Mouse (Mus musculus) stomach, postnatal 0 days (tissue): ENCODE results near the gene Cdc42bpg. TPM values are rescaled to one million over a fixed set of nuclear protein-coding genes. Genes with fewer than 3 reads are reported as not detected.

ENCODE experiments used
- ATAC-seq: fragments of 200-750 bp; cut with Nextera tagmentation; 2 replicates; pipeline ENCODE4 v1.8.0; 2017; ENCODE audit not compliant: low FRiP score, low TSS enrichment
- DNase-seq: peaks from one replicate; pipeline ENCODE4 v3.0.0-alpha.2; 2016; ENCODE audit warnings: low spot score
- H3K27ac ChIP-seq: fragments of 300-500 bp; sonication (generic); replicated peaks from 2 replicates; pipeline ENCODE4 v1.5.1; 2014; ENCODE audit warnings: mild to moderate bottlenecking, control low read depth
- H3K27me3 ChIP-seq: fragments of 300-500 bp; sonication (generic); 2 replicates; pipeline ENCODE4 v1.6.1; 2014; ENCODE audit warnings: low read length; ENCODE audit not compliant: control insufficient read depth, insufficient read depth
- H3K36me3 ChIP-seq: fragments of 300-500 bp; sonication (generic); 2 replicates; pipeline ENCODE4 v1.6.1; 2014; ENCODE audit warnings: low read length, mixed read lengths; ENCODE audit not compliant: control insufficient read depth, insufficient read depth
- H3K4me1 ChIP-seq: fragments of 300-500 bp; sonication (generic); replicated peaks from 2 replicates; pipeline ENCODE4 v1.6.1; 2014; ENCODE audit warnings: antibody characterized with exemption; ENCODE audit not compliant: control insufficient read depth, insufficient read depth
- H3K4me2 ChIP-seq: fragments of 300-500 bp; sonication (generic); replicated peaks from 2 replicates; pipeline ENCODE4 v1.6.1; 2014; ENCODE audit warnings: low read depth, mild to moderate bottlenecking, control low read depth, moderate library complexity
- H3K4me3 ChIP-seq: fragments of 300-500 bp; sonication (generic); 2 replicates; pipeline ENCODE4 v1.5.1; 2014; ENCODE audit warnings: low read depth, low read length, control low read depth
- H3K9ac ChIP-seq: fragments of 300-500 bp; sonication (generic); 2 replicates; pipeline ENCODE4 v1.6.1; 2014; ENCODE audit warnings: mild to moderate bottlenecking, low read length, control low read depth, mixed read lengths
- H3K9me3 ChIP-seq: fragments of 300-500 bp; sonication (generic); 2 replicates; pipeline ENCODE4 v1.6.1; 2016; ENCODE audit warnings: low read length; ENCODE audit not compliant: control insufficient read depth
- CTCF ChIP-seq: IDR thresholded peaks from 2 replicates; pipeline ENCODE4 v1.5.1; 2016; ENCODE audit warnings: antibody characterized with exemption, low read depth, mild to moderate bottlenecking, moderate library complexity
- EP300 ChIP-seq: optimal IDR thresholded peaks from 2 replicates; pipeline ENCODE3; 2016; ENCODE audit warnings: antibody characterized with exemption
- WGBS: fragments of 180-500 bp; shearing (Covaris S2); extraction: QIAGEN DNeasy Blood & Tissue Kit; methylation state at CpG from one replicate; pipeline ENCODE4 v1.1.7; 2014; 5-methylcytosine and 5-hydroxymethylcytosine counted together
- microRNA counts: library from miRNA; unstranded; fragments of <30 nt; microRNA quantifications from one replicate; lab custom pipeline; 2015
- microRNA-seq: library from miRNA; unstranded; fragments of <30 nt; microRNA quantifications from one replicate; pipeline ENCODE4, GENCODE M21; 2016
- polyA plus RNA-seq: library from polyadenylated mRNA; unstranded; fragments of >200 nt; fragmentation: Nextera tagmentation; extraction: Ambion mirVana; gene quantifications from 2 replicates; pipeline ENCODE4 v1.2.1, GENCODE M21; 2015

The Cdc42bpg gene
- polyA plus RNA-seq, 1 experiment from 2014 or later, result 1.3 TPM

GRCm38 (mm10) chr19:6364842-6365241 lies 58.6 kb downstream of the Cdc42bpg start:
- H3K4me2 ChIP-seq, result peak overlapping the region; percentile 65
- H3K9me3 ChIP-seq, result no peaks in the 10 kb centered on the region
- H3K4me3 ChIP-seq, result peak overlapping the region; percentile 99
- 0% methylated on average over 2 of the region's 2 CpGs for WGBS
- no peaks in the 10 kb centered on the region for H3K27me3 ChIP-seq
- 0 out of 2 replicates have a peak, but pooled peaks cover 3% of the 10 kb centered on the region for H3K4me1 ChIP-seq
- no peak overlapping the region for H3K27ac ChIP-seq
- H3K36me3 ChIP-seq, result peaks cover 17% of the 10 kb centered on the region
- DNase-seq (no peak), ATAC-seq (no peak)
- TF ChIP-seq CTCF (no peak), EP300 (no peak)
- peak overlapping the region; percentile 100 for H3K9ac ChIP-seq

- WGBS, result 82% methylated on average over 2 of the region's 2 CpGs
- DNase-seq (no peak), ATAC-seq (no peak)
- H3K4me3 ChIP-seq, result no peak overlapping the region
- no peaks in the 10 kb centered on the region for H3K9me3 ChIP-seq
- H3K36me3 ChIP-seq, result peaks cover 57% of the 10 kb centered on the region
- no peak for TF ChIP-seq CTCF
- TF ChIP-seq EP300, result no peak
- no peaks in the 10 kb centered on the region for H3K27me3 ChIP-seq
- H3K27ac ChIP-seq, result no peak overlapping the region
- H3K4me1 ChIP-seq, result no peaks in the 10 kb centered on the region
- no peak overlapping the region for H3K9ac ChIP-seq
- H3K4me2 ChIP-seq, result no peak overlapping the region
These were observed 63.9 kb downstream of the Cdc42bpg start for GRCm38 (mm10) chr19:6370175-6370574.

DNA sequence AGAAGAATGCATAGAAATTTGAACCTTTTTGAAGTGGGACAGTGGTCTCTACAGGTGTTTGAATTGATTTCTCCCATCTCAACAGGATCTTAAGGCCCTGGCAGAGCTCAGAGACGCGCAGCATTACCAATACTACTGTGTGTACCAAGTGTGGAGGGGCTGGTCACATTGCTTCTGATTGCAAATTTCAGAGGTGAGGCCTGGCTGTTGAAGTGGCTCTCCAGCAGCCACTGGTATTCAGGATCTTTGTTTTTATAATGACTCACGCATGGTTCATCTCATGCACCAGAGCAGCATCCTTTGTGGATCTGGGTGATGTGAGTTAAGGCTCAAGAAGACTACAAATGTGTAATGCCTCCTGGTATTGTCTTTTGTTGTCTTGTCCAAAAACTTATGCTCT lies 66.2 kb downstream of the Cdc42bpg start:
- no peaks in the 10 kb centered on the region for H3K9me3 ChIP-seq
- TF ChIP-seq EP300 (no peak), CTCF (no peak)
- WGBS, result 88% methylated on average over 3 of the region's 3 CpGs

GRCm38 (mm10) chr19:6373539-6374400 lies 67.5 kb downstream of the Cdc42bpg start:
- Histone ChIP-seq H3K4me2 (no peak overlapping the region), H3K9ac (no peak overlapping the region), H3K27me3 (no peaks in the 10 kb centered on the region), H3K27ac (no peak overlapping the region), H3K4me1 (no peaks in the 10 kb centered on the region), H3K9me3 (no peaks in the 10 kb centered on the region), H3K4me3 (no peak overlapping the region), H3K36me3 (peaks cover 63% of the 10 kb centered on the region)
- ATAC-seq (peak; percentile 38; the same call in 1 of the 2 replicates), DNase-seq (peak; percentile 86)
- TF ChIP-seq CTCF (peak; percentile 83), EP300 (no peak)
- WGBS, result 57% methylated on average over 12 of the region's 12 CpGs

More for the DNA sequence above, 66.2 kb downstream of the Cdc42bpg start:
- ATAC-seq (no peak), DNase-seq (no peak)
- H3K4me1 ChIP-seq, result no peaks in the 10 kb centered on the region
- no peaks in the 10 kb centered on the region for H3K27me3 ChIP-seq
- no peak overlapping the region for H3K4me2 ChIP-seq
- no peak overlapping the region for H3K27ac ChIP-seq
- H3K9ac ChIP-seq, result no peak overlapping the region
- H3K4me3 ChIP-seq, result no peak overlapping the region
- H3K36me3 ChIP-seq, result peaks cover 65% of the 10 kb centered on the region

GRCm38 (mm10) chr19:6374571-6374970 lies 68.3 kb downstream of the Cdc42bpg start:
- H3K9me3 ChIP-seq, result no peaks in the 10 kb centered on the region
- H3K4me3 ChIP-seq, result no peak overlapping the region
- DNase-seq (no peak), ATAC-seq (no peak)
- H3K36me3 ChIP-seq, result peaks cover 63% of the 10 kb centered on the region
- no peak overlapping the region for H3K4me2 ChIP-seq
- H3K27me3 ChIP-seq, result no peaks in the 10 kb centered on the region
- H3K27ac ChIP-seq, result no peak overlapping the region
- H3K9ac ChIP-seq, result no peak overlapping the region
- H3K4me1 ChIP-seq, result no peaks in the 10 kb centered on the region
- TF ChIP-seq CTCF, result no peak
- WGBS, result 97% methylated on average over 10 of the region's 10 CpGs

MicroRNA genes within 50 kb of the gene (microRNA counts, 519-probe panel; counts per million panel counts)
- microRNA mmu-miR-192 (lab: Ali Mortazavi, UCI), result 5,832 counts per million, percentile 75 among the panel's probes with 10 or more counts

Small RNA genes lying within 50 kb of the gene (microRNA-seq; reads per million reads assigned to microRNA genes)
- 3,996 reads per million, percentile 87 among the genes with 10 or more reads in this experiment for gene Mir192
- 1,119 reads per million, percentile 73 among the genes with 10 or more reads in this experiment for gene Mir194-2
- gene Mir6989, result not detected

Other genes with a start within 250 kb of the Cdc42bpg start
- 35.0 and 36.6 TPM in 2 replicates for gene Mrpl49, start 248.7 kb upstream of the Cdc42bpg start, polyA plus RNA-seq
- 818 and 857 TPM in 2 replicates for gene Fau, start 248.6 kb upstream of the Cdc42bpg start, polyA plus RNA-seq
- gene Znhit2, start 245.3 kb upstream of the Cdc42bpg start, polyA plus RNA-seq, result 31.8 and 33.2 TPM in 2 replicates
- gene Tm7sf2, start 238.1 kb upstream of the Cdc42bpg start, polyA plus RNA-seq, result 17.9 and 19.7 TPM in 2 replicates
- 43.2 and 48.9 TPM in 2 replicates for gene Vps51, start 229.2 kb upstream of the Cdc42bpg start, polyA plus RNA-seq
- gene Tmem262, start 226.4 kb upstream of the Cdc42bpg start, polyA plus RNA-seq, result not detected in 2 replicates
- 0.52 and 1.0 TPM in 2 replicates for gene Gm28374, start 224.2 kb upstream of the Cdc42bpg start, polyA plus RNA-seq
- 58.4 and 62.5 TPM in 2 replicates for gene Zfpl1, start 221.5 kb upstream of the Cdc42bpg start, polyA plus RNA-seq
- 7.9 and 8.1 TPM in 2 replicates for gene Cdca5, start 221.5 kb upstream of the Cdc42bpg start, polyA plus RNA-seq
- not detected in 2 replicates for gene AC131692.1, start 212.0 kb upstream of the Cdc42bpg start, polyA plus RNA-seq
- 0.05 and 0.07 TPM in 2 replicates for gene Naaladl1, start 200.7 kb upstream of the Cdc42bpg start, polyA plus RNA-seq
- gene Sac3d1, start 187.8 kb upstream of the Cdc42bpg start, polyA plus RNA-seq, result 26.8 and 29.4 TPM in 2 replicates
- gene Snx15, start 178.2 kb upstream of the Cdc42bpg start, polyA plus RNA-seq, result 24.7 and 25.0 TPM in 2 replicates
- 0.49 and 0.52 TPM in 2 replicates for gene Batf2, start 165.5 kb upstream of the Cdc42bpg start, polyA plus RNA-seq
- 74.0 and 77.2 TPM in 2 replicates for gene Arl2, start 164.9 kb upstream of the Cdc42bpg start, polyA plus RNA-seq
- gene Majin, start 122.1 kb upstream of the Cdc42bpg start, polyA plus RNA-seq, result 0.11 TPM in 1 of 2 replicates, not detected in the other
- gene Gpha2, start 80.1 kb upstream of the Cdc42bpg start, polyA plus RNA-seq, result 0.17 and 0.46 TPM in 2 replicates
- 14.7 and 15.0 TPM in 2 replicates for gene Ppp2r5b, start 70.6 kb upstream of the Cdc42bpg start, polyA plus RNA-seq
- gene Atg2a, start 64.8 kb upstream of the Cdc42bpg start, polyA plus RNA-seq, result 4.8 and 6.0 TPM in 2 replicates
- 62.0 and 63.8 TPM in 2 replicates for gene Ehd1, start 29.7 kb upstream of the Cdc42bpg start, polyA plus RNA-seq
- 27.1 and 27.9 TPM in 2 replicates for gene Men1, start 28.5 kb downstream of the Cdc42bpg start, polyA plus RNA-seq
- 5.2 and 5.7 TPM in 2 replicates for gene Map4k2, start 34.7 kb downstream of the Cdc42bpg start, polyA plus RNA-seq
- 42.3 and 52.0 TPM in 2 replicates for gene Sf1, start 57.2 kb downstream of the Cdc42bpg start, polyA plus RNA-seq
- gene Pygm, start 77.9 kb downstream of the Cdc42bpg start, polyA plus RNA-seq, result 8.0 and 10.5 TPM in 2 replicates
- gene Rasgrp2, start 92.9 kb downstream of the Cdc42bpg start, polyA plus RNA-seq, result 53.4 and 57.3 TPM in 2 replicates
- gene Nrxn2, start 112.3 kb downstream of the Cdc42bpg start, polyA plus RNA-seq, result 0.83 and 1.3 TPM in 2 replicates
- not detected in 2 replicates for gene Slc22a12, start 236.6 kb downstream of the Cdc42bpg start, polyA plus RNA-seq